Mouse (Mus musculus): ENCODE data around the gene Trim24.

Trim24 gene

GRCm38 (mm10) chr6:37863961-37864730, 6.5 kb upstream of the Trim24 start:
- DNase-seq (ENCODE audit: low spot score): no peak

GRCm38 (mm10) chr6:37871137-37871851, 683 bp downstream of the Trim24 start:
- DNase-seq (ENCODE audit: low spot score): peak; percentile 76

- DNase-seq (ENCODE audit: low spot score): peak; percentile 36
Observed at GRCm38 (mm10) chr6:37872861-37873260, 2.2 kb downstream of the Trim24 start.

DNA sequence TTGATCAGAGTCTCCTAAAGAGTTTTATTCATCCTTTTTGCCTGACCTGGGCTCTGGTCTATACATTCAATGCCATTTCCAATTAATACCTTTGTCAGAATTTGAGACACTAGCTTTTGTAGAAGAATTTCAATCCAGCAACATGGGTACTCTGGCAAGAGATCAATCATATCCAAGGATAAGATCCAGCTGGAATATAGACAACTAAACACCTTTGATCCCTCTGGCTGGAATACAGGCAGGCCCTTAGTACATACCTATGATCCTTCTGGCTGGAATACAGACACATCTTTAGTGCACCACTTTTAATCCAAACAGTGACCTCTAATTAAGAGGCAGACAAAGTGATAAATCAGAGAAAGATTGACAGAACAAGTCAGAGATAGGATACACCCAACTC, 3.1 kb downstream of the Trim24 start:
- no peak for DNase-seq (ENCODE audit: low spot score)

DNA sequence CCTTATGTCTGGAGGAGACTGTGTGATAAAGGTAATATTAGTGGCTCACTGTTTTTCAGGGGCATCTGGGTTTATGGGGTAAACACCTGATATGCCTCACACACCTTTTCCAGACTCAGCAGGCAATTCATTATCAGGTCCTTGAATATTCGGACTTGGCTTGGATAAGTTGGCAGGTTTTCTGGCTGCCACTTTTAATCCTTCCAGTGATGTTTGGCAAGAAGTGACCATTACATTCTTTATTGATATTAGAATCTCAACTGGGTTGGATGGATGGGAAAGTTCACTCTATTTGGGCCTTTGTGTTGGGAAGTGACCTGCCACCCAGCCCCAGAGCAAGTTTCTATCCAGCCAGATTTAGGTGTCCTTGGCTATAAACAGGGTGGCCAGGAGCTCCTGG, 7.6 kb downstream of the Trim24 start:
- DNase-seq (ENCODE audit: low spot score): no peak

- DNase-seq (ENCODE audit: low spot score): no peak
Observed at GRCm38 (mm10) chr6:37880586-37880985, 10.0 kb downstream of the Trim24 start.

- no peak for DNase-seq (ENCODE audit: low spot score)
Observed at GRCm38 (mm10) chr6:37893586-37893985, 23.0 kb downstream of the Trim24 start.

- DNase-seq (ENCODE audit: low spot score): no peak
Observed at GRCm38 (mm10) chr6:37895646-37896435, 25.2 kb downstream of the Trim24 start.

DNA sequence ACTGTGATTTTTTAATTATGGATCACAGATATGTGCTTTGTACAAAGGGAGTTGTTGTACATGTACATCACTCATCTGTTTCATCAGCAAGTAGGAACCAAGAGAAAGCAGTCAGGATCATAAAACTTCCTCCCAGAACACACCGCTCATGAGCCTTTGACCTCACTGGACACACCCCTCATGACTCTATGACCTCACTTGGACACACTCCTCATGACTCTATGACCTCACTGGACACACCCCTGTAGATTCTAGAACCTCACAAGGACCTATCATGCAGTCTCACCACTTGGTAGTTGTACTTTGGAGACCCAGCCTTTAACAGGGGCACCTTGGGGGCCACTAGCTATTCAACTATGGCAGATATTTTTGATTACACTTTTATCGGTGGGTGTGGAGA, 29.6 kb downstream of the Trim24 start:
- DNase-seq (ENCODE audit: low spot score): no peak

DNA sequence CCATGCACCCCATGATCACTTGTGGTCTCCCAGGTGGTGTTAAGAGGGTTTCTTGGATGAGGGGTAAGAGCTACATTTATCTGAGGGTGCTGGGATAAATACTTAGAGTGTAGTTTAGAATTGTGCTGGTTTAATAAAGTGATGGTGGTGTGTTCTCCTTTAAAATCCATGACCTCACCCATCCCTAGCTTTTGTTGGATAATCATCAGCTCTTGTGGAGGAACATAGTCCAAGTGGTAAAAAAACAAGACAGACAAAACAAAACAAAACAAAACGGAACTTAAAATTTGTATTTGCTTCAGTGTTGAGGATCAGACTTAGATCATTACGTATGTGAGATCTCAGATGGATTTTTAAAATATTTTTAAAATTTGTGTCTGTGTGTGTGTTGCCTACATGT, 31.2 kb downstream of the Trim24 start:
- DNase-seq (ENCODE audit: low spot score): no peak

DNA sequence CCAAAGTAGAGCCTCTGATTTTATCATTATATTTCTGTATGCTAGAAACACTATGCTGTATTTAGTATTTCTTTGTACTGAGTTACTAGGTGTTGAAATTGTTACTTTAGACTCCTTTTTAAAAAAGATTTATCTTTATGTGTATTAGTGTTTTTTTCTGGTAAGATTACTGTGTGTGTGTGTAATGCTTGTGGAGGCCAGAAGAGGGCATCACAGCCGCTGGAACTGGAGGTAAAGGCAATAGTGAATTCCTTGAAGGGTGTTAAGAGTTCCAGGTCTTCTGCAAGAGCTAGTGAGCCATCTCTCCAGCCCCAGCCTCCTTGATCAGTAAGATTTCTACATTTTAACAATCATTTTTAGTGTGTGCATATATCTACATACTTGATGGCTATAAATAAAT, 33.2 kb downstream of the Trim24 start:
- no peak for DNase-seq (ENCODE audit: low spot score)

- DNase-seq (ENCODE audit: low spot score): no peak
Observed at GRCm38 (mm10) chr6:37913525-37913924, 42.9 kb downstream of the Trim24 start.

DNA sequence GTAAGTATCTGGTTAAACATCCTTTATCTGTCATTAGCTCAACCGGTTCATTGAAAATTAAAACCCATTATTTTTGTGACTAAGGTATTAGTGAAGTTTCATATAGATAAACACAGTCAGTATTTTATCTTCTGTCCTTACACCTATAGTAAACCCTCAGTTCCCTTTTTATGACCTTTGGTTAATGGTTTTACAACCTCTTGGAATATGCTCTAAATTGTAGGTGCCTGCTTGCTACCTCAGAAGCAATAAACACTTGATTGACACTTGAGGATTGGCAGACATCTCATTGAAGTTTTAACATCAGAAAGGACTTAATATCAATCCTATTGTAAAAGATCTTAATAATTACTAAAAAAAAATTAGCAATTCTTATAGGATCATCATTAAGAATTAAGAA, 54.5 kb downstream of the Trim24 start:
- DNase-seq (ENCODE audit: low spot score): no peak

DNA sequence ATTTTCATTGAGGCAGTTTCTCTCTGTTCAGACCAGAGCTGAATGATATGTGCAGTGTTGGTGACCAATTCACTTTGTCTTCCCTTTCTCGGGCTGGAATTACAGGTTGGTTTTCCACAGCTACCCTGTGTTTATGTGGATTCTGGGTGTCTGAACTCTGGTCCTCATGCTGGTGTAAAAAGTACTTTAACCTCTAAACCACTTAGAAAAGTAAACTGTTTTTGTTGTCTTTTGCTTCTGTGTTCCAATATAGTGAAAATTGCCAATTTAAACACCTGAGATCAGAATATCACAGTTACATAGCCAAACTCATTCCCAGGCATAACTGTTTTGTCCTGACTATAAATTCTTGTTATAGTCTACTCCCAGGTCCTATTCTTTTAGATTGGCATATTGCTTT, 56.1 kb downstream of the Trim24 start:
- DNase-seq (ENCODE audit: low spot score): no peak

GRCm38 (mm10) chr6:37936498-37936897, 65.9 kb downstream of the Trim24 start:
- DNase-seq (ENCODE audit: low spot score): peak; percentile 53

DNA sequence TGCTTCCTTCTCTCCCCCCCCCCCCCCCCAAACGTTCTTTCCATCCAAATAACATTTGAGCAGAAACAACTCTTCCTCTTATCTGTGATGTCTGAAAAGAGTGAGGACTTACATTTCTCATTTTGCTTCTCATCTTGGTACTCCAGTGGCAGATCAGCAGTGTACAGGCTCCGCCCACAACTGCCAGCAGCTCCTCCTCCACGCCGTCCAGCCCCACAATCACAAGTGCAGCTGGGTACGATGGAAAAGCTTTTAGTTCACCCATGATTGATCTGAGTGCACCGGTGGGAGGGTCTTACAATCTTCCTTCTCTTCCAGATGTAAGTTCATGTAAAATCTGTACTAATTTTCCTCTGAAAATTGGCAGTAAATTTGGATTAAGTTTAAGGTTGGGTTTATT, 80.7 kb downstream of the Trim24 start:
- DNase-seq (ENCODE audit: low spot score): no peak

GRCm38 (mm10) chr6:37967386-37967785, 96.8 kb downstream of the Trim24 start:
- no peak for DNase-seq (ENCODE audit: low spot score)

GRCm38 (mm10) chr6:38007459-38007858, 136.8 kb downstream of the Trim24 start:
- peak; percentile 88 for DNase-seq (ENCODE audit: low spot score)

GRCm38 (mm10) chr6:38012829-38013228, 142.2 kb downstream of the Trim24 start:
- no peak for DNase-seq (ENCODE audit: low spot score)
